Mouse (Mus musculus) thymus, postnatal 36 days (tissue): ENCODE data around the gene Gltp.

Experiments
- DNase-seq, 2 experiments: peaks; one replicate each; pipeline ENCODE4 v3.0.0; 2022; ENCODE audit warnings: mixed read lengths in 2 of 2

Gltp gene

GRCm38 (mm10) chr5:114690633-114691567 lies at the start of gene Gltp:
TSS of gene Gltp (minus strand) at chr5:114690984.
- peak; percentile 96 to 98 for DNase-seq

- no peak for DNase-seq
Measured at GRCm38 (mm10) chr5:114738707-114739241, 48.0 kb upstream of the Gltp start.

GRCm38 (mm10) chr5:114737090-114737887 lies 46.5 kb upstream of the Gltp start:
- DNase-seq = no peak

- no peak for DNase-seq
Measured at GRCm38 (mm10) chr5:114733606-114734005, 42.8 kb upstream of the Gltp start.

GRCm38 (mm10) chr5:114731969-114732368 lies 41.2 kb upstream of the Gltp start:
- DNase-seq = no peak

GRCm38 (mm10) chr5:114731498-114731897 lies 40.7 kb upstream of the Gltp start:
- no peak for DNase-seq

- DNase-seq = no peak
Measured at GRCm38 (mm10) chr5:114730129-114730528, 39.3 kb upstream of the Gltp start.

GRCm38 (mm10) chr5:114728160-114728559 lies 37.4 kb upstream of the Gltp start:
- no peak for DNase-seq

GRCm38 (mm10) chr5:114722846-114723245 lies 32.1 kb upstream of the Gltp start:
- DNase-seq = no peak

- no peak for DNase-seq
Measured at GRCm38 (mm10) chr5:114721969-114722368, 31.2 kb upstream of the Gltp start.

- DNase-seq = no peak
Measured at GRCm38 (mm10) chr5:114720784-114721183, 30.0 kb upstream of the Gltp start.

- DNase-seq = no peak
Measured at GRCm38 (mm10) chr5:114719928-114720270, 29.1 kb upstream of the Gltp start.

- DNase-seq = no peak
Measured at GRCm38 (mm10) chr5:114719003-114719927, 28.5 kb upstream of the Gltp start.

- DNase-seq = no peak
Measured at GRCm38 (mm10) chr5:114718483-114718882, 27.7 kb upstream of the Gltp start.

GRCm38 (mm10) chr5:114717937-114718336 lies 27.2 kb upstream of the Gltp start:
- no peak for DNase-seq

- DNase-seq = no peak
Measured at GRCm38 (mm10) chr5:114717292-114717691, 26.5 kb upstream of the Gltp start.

GRCm38 (mm10) chr5:114714551-114714950 lies 23.8 kb upstream of the Gltp start:
- no peak for DNase-seq

GRCm38 (mm10) chr5:114709357-114709756 lies 18.6 kb upstream of the Gltp start:
- no peak for DNase-seq

- no peak for DNase-seq
Measured at GRCm38 (mm10) chr5:114708491-114708890, 17.7 kb upstream of the Gltp start.

- peak; percentile 92 to 93 for DNase-seq
Measured at GRCm38 (mm10) chr5:114707265-114708068, 16.7 kb upstream of the Gltp start, which contains the start of gene Tchp. TSS of gene Tchp (plus strand) at chr5:114707760.
